Mouse (Mus musculus): Measurements from ENCODE around the gene 1700019D03Rik.

- TF ChIP-seq CTCF (IDR thresholded peaks at IDR 0.05; ENCODE audit: insufficient read depth, low read length) (no peak), POLR2A (IDR thresholded peaks at IDR 0.05; ENCODE audit: borderline replicate concordance, extremely low read depth, low read depth, low read length) (no peak)
These were observed 110.2 kb downstream of the 1700019D03Rik start for GRCm38 (mm10) chr1:52909783-52910182.

Measured in lung, adult 2 months (tissue).